Mouse (Mus musculus): ENCODE results near the gene Nlgn2.
"Not testable (repeated sequence)": the region's sequence is repeated elsewhere in the genome, so short reads cannot be mapped to it uniquely, and the experiment has no call there.

Gene Nlgn2

DNA sequence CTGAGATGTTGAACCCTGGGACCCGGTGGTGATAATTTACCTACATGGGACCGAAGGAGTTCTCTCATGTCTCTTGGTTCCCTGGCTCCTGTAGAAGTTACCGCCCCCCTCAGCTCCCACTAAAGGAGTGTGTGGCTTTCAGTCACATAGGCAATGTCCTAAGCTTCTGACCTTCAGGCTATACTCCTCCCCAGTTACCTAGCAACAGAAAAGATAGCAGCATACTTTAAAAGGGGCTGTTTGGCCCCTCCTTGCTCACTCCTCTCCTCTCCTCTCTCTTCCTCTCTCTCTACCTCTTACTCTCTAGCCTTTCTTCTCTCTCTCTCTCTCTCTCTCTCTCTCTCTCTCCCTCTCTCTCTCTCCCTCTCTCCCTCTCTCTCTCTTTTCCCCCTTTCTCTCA lies 26.1 kb upstream of the Nlgn2 start:
- DNase-seq (ENCODE audit: low spot score), result not testable (repeated sequence)

DNA sequence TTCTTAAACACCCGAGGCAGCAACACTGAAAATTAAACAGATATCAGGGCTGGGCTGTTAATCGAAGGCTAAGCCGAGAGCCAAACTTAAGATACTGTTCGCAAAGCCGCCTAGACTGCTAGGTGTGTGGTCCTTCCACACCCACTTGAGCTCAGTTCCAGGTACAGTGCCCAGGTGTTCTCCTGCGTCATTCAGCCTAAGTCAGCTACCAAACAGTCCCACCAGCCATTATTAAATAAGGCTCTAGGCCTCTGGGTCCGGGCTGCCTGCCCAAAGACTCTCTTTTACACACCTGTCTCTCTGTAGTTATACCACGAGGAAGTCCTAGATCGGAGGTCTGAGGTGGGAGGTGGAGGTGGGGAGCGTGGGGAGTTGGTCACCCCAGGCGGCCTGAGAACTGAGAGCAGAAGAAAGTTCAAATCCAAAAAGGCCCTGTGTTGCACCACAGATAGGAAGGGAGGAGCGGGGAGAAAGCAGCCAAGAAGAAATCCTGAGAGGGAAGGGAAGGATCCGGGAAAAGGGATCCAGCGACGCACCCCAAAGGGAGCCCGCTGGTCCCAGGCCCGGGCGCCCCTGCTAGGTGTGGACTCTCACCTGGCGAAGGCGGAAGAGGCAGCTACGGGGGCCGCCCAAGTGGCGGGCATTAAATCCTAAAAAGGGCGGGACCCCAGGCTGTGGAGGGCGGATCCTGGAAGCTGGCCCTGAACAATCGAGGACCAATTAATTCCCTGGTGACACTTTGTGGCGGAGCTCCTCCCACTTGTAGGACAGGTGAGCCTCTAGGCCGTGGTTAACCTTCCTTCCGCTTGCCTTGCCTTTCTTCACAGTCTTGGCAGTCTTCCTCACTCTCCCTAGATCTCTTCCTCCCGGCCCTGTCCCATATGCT lies 20.8 kb upstream of the Nlgn2 start, which contains the start of gene Tnk1:
Gene Tnk1, minus strand, starts transcription at position 618 of the 886 bp plus-strand sequence.
- no peak for DNase-seq (ENCODE audit: low spot score)

DNA sequence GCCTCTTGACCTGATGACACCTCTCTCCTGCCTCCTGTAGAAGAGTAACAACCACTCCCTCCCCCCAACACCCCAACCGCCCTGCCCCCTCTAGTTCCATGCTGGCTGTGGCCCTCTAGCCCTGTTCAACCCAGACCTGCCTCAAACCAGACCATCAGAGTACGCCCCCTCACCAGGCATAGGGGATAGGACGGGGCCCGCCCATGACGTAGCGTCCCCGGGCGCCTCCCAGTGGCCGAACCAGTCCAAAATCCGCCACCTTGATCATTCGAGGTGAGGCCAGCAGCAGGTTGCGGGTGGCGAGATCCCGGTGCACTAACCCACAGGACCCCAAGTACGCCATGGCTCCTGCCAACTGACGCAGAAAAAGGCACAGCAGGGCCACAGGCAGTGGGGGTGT lies 17.8 kb upstream of the Nlgn2 start:
- DNase-seq (ENCODE audit: low spot score), result peak; percentile 74

DNA sequence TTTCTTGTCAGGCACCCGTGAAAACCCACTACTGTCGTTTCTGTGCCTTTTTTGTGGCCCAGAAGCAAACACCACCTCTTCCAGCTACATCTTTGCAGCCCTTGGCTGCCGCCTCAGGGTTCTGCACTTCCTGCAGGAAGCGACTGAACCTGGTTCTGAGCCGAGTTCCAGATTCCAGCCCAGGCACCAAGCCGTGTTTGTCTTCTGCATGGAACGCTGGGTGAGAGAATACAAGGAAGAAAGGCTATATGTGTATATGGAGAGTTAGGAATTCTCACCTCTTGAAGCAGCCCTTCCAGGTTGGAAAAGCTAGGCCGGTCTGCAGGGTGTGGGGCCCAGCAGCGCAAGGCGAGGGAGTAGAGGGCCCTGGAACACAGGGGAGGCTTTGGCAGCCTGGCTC lies 17.1 kb upstream of the Nlgn2 start:
- no peak for DNase-seq (ENCODE audit: low spot score)

DNA sequence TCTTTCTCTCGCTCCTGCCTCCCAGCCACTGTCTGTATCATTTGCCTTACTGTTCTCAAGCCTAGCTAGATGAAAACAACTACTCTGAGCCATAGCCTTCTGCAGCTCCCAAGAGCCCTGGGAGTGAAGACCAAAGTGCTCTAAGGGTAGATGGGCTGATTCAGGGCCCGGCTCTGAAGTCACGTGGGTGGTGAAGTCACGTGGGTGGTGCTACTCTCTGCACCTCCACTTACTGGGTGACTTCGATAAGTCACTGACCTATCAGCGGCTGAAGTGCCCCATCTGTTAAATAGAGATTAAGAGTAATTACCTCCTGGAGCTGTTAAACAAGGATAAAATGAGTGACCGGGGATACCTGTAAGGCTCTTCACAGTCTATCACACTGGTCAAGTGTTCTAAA lies 16.4 kb upstream of the Nlgn2 start:
- DNase-seq (ENCODE audit: low spot score), result no peak

DNA sequence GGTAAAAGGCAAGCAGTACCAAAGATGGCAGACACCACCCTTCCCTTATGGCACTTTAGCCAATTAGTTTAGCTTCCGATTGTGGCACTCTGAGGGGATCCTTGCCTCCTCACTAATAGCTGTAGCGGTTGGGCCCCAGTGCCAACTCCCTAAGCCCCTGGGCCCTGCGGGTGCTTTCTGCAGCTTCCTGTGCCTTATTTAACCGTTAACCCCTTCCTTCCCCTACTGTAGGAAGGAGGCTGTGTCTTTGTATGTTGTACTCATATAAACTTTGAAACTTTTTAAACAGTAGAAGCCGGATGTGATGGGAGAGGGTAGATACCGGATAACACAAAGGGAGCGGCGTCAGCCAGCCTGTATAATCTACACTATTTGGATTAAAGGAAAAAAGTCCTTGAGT lies 13.2 kb upstream of the Nlgn2 start:
- DNase-seq (ENCODE audit: low spot score), result no peak

DNA sequence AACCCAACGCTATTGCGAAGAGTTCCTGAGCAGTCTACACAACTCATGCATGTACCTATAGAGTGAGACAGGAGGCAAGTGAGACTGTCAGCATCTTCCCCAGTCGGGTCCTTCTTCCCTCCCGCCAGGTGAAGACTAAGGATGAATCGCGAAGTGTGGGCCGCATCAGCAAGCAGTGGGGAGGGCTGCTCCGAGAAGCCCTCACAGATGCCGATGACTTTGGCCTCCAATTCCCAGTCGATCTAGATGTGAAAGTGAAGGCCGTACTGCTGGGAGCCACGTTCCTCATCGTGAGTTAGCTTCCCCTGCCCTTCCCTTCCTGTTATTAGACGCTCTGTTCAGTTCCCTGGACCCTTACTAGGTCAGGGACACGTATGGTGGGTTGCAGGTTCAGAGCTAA lies 12.3 kb upstream of the Nlgn2 start:
- DNase-seq (ENCODE audit: low spot score), result no peak

DNA sequence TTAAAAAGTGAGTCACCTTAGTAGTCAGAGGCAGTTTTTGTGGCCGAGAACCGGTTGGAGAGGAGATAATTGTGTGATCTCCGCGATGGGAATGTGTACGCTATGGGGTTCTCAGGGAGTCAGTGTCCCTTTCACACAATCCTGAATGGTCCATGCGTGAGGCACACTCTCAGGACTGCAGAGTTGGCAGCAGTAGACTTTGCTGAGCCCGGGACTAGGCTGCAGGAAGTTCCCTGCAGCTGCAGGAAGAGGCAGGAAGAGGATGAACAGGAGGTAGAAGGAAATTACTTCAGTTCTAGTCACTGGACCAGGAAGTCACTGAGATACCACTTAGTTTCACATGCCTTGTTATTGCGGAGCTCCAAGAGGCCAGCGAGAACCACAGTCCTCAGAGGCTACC lies 11.5 kb upstream of the Nlgn2 start:
- no peak for DNase-seq (ENCODE audit: low spot score)

DNA sequence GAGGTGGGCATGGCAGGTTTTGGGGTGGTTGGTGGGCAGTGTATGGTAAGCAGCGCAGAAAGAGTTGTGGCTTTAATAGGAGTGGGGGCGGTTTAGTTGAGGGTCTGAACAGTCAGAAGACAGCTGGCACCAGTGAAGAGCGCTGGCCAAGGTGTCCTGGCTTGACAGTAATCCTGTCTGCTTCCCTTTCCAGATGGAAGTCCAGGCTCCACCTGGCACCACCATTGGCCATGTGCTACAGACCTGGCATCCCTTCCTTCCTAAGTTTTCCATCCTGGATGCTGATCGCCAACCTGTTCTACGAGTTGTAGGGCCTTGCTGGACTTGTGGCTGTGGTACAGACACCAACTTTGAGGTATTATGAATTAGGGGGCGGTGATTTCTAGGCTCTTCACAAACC lies 10.4 kb upstream of the Nlgn2 start:
- DNase-seq (ENCODE audit: low spot score), result no peak

DNA sequence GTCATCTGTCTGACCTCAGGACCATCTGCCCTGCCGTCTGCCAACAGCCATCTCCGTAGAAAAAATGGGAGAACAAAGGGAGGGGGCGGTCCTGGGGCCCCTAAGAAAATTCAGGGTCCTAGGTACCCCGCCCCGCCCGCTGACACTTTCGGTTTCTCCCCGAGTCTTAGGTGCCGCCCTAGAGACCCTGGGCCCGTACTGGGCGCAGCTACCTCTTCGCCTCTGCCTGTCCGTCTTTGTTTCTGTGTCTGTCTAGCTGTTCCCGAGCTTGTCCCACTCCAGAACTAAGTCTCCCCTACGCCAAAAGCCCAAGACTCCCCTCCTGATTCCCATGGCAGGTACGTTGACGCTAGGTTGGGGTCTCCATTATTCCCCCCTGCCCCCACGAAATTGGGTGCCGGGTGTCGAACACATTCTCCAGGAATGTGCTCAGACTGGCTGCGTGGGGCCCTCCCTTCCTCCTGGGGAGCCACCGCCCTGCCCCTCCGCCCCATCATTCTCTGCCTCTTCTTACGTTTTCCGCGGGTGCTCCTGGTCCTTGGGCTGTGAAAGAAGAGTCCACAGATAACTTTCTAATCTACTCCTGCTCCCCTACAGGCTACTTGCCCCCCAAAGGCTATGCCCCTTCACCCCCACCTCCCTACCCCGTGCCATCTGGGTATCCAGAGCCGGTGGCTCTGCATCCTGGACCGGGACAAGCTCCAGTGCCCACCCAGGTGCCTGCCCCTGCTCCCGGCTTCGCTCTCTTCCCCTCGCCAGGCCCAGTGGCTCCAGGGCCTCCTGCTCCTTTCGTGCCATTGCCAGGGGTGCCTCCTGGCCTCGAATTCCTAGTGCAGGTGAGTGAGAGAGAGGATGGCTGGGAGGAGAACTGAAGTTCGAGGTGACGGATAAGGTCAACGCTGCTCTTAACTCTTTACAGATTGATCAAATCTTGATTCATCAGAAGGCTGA lies 9.4 kb upstream of the Nlgn2 start:
- no peak for DNase-seq (ENCODE audit: low spot score)

DNA sequence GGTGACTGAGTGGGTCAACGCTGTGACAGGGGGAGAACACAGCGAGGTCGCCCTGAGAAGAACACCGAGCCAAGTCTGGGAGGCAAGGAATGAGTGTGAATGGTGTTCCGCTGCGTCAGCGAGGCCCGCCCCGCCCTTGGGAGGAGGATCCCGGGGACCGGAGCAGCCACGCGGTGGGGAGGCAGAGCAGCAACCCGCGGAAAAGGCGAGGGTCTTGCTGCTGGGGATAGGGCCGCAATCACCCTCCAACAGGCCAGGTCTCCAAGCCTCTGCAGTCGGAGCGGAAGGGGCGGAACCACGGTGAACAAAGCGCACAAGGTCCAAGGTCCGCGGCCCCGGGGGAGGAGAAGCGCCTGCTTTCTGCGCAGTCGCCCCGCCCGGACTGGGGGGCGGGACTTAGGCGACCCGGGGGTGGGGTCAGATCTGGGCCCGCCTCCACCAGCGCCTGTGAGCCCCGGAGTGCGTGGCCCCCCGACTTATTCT lies 8.7 kb upstream of the Nlgn2 start, which contains the start of gene Plscr3:
Gene Plscr3, plus strand, starts transcription at position 179 of the 483 bp plus-strand sequence.
- peak; percentile 95 for DNase-seq (ENCODE audit: low spot score)

DNA sequence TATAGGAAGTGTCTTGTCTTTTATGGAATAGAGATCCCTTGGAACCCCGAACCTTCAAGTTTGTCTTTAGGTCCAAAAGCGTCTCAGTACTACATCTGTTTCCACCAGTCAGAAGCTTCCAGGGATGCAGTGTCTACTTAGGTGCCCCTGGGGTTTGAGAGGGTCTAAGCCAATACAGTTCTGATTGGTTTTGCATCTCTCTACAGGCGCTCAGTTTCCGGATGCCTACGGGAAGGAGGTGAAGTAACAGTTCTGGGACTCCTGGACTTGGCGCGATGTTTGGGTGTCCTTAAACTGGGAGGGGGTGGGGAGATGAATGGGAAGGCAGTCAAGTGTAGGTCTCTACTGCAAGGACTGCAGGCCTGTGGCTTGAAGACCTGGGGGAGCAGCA lies 1.1 kb upstream of the Nlgn2 start:
- no peak for DNase-seq (ENCODE audit: low spot score)

DNA sequence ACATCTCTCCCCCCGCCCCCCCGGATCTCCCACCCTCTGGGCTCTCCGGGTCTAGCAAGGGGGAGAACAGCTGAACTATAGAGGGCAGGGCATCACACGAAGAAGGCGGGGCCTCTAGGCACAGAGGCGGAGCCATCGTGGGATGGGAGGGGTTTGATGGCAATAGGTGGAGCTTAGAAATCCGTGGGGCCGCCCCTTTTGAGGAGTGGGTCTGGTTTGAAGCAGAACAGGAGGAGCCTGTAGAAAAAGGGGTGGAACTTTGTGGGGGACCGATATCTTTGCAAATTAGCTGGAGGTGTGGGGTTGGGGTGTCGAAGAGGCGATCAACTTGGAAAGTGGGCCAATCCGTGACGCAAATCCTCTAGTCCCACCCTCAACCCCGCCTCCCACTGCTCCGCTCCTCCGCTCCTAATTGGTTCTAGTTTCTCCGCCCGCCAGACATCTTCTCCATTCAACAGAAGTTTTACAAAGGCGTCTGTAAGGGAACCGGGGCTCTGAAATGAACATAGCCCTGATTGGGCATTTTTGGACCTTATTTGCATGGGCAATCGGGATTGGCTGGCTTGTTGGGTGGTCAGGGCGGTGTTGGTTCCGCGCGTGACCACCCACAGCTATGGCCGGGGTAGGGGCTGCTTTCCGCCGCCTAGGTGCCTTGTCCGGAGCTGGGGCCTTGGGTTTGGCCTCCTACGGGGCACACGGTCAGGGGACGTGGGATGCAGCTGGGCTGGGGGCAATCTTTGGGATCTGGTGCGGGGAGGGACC lies 549 bp upstream of the Nlgn2 start, which contains the start of gene Tmem256:
Gene Tmem256, plus strand, starts transcription at position 563 of the 762 bp plus-strand sequence.
- peak; percentile 98 for DNase-seq (ENCODE audit: low spot score)

DNA sequence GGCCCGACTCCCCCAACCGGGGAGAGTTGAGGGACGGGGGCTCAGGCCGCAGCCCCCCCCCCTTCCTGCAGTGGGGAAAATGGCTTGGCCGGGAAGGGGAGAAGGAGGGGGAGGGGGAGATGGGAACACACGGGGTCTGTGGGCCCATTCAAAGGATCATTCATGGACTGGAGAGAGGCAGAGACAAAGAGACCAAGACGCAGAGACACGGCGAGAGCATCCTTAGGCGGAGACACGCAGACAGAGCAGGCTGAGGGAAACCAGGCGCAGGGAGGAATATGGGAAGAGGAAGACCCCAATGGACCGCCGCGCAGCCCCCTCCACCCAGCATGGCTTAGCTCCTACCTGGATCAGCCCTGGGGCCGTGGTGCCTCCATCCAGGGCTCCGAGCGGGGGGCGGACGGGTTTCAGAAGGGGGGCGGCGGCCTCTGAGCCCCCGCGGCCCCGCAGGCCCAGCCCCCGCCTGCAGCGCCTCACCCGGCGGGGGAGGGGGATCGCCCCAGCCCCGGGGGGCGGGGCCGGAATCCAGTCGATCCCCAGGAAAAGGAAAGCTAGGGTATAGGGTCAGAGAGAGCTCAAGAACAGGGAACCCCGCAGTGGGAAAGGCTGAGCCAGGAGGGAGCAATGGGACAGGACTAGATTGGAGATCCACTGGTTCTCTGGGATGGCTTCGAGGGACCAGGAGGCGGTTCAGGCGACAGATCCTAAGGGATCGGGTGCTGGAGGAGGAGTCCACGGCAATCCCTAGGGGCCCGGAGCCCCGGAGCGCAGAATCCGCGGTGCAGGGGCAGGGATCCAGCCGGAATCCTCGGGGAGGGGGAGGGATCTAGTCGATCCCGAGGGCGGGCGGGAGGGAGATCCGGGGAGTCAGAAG lies 644 bp downstream of the Nlgn2 start:
- DNase-seq (ENCODE audit: low spot score), result peak; percentile 45

DNA sequence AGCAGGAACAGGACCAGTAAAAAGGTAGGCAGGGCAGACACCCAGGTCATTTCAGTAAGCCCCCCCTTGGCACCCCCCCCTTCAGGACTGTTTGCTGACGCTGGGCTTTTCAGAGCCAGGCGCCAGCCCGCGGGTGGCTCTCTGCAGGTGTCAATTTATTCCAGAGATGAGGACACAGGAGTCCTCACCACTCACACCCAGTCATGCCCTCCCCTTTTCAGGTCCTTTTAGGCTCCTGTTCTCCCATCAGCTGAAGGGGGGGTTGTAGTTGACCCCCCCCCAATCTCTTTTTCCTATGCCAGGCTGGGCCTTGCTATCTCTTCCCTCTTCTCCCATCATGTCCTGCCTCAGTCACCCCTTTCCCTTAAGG lies 1.6 kb downstream of the Nlgn2 start:
- DNase-seq (ENCODE audit: low spot score), result no peak

DNA sequence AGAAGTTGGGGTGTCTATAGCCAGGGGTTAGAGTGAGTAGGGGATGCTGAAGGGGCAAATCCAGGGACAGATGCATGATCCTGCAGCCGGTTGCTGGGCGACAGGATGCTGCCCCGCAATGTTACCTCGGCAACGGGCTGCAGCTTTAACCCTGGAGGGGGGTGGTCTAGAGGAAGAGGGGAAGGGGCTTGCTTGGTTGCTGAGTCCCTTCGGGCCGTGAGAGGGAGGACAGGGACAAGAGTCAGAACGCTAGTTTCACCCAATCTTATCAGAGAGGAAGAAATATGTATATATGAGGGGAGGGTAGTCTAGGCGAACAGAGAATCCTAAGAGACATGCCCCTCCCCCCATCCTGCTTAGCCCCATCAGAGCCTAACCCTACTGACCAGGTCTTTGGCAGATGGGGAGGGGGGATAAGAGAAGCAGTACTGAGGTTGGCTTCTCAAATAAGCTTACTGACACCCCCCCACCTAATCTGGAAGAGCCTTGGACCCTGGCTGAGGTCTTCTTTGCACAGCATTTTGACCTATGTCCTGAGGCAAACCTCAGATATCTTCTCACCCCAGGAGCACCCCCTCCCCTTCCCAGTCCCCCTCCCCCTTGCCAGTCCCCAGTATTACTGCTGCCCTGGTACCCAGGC lies 2.1 kb downstream of the Nlgn2 start:
- DNase-seq (ENCODE audit: low spot score), result peak; percentile 68

DNA sequence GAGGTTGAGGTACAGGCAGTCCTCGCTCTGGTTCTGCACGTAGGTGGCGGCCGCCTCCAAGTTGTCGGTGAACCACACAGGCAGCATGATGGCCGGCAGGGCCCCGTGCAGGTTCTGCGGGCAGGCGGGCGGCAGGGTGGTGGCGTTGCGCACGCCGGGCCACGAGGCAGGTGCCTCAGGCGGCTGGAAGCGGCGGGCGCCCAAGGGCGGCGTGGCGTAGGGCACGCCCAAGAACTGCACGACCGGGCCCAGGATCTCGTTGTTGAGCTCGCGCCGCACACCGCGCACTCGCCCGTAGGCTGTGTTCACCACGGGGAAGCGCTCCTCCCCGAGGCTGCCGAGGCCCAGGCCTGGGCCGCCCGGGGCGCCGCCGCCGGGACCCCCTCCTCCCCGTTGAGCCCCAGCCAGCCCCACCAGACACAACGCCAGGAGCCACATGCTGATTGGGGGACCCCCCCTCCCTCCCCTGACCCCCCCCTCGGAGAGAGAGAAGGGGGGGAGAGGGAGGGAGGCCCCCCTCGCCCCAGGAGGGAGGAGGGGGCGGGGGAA lies 3.5 kb downstream of the Nlgn2 start:
- DNase-seq (ENCODE audit: low spot score), result peak; percentile 40

DNA sequence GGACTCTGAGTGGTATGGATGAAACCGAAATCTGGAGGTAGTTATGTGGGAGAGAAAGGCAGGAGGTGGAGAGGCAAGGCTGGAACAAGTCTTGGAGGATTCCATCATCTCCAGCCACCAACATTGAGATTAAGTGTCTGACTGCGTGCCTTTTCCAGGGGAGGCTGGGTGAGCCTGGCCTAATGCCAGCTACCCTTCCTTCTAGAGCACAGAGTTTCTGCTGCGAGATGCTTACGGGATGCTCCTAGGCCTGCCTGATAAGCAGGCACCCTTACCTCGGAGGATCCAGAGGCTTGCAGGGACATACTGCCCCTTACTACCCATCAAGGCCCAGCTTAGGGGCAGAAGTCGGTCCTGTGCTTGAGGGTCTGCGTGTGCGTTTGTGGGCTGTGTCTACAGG lies 4.0 kb downstream of the Nlgn2 start:
- DNase-seq (ENCODE audit: low spot score), result no peak

DNA sequence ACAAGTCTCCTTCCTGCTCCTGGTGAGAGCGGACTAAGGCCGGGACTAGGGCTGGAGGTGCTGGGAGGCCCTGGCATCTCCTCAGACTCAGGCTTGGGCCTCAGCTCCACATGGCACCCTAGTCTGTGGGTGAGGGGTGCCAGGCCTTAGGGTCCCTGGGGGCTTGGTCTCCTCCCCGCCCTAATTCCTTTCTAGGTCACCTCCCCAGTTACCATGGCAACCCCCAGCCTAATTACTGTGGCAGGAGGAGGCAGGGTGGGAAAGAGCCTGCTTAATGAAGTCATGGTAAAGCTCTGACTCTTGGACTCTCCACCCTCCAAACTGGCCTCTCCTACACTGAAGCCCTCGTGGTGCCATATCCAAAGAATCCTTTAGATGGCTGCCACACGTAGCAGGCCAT lies 8.8 kb downstream of the Nlgn2 start:
- DNase-seq (ENCODE audit: low spot score), result peak; percentile 70

DNA sequence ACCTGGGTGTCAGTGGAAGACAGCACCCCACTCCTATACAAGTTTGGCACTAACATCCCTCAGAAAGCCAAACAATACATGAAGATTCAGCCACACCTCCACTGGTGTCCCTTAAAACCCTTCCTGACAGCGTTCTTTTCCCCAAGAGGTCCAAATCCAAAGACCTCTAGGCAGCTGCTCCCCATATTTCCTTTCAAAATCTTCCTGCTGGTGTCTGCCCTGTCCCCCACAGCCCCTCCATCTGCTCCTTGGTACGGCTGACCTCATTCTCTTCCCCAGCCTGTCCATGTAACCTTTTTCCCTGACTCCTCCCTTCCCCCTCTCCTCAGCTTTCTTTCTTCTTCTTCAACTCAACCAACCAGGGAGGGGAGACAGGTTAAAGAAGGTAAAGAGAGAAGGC lies 14.1 kb downstream of the Nlgn2 start:
- no peak for DNase-seq (ENCODE audit: low spot score)

Data from retina, embryonic 14.5 days (tissue).